Mouse (Mus musculus) pancreas, adult 10 weeks (tissue): ENCODE results near the gene Mapk8ip3. TPM values are rescaled to one million over a fixed set of nuclear protein-coding genes. Genes with fewer than 3 reads are reported as not detected.

ENCODE experiments used
- polyA plus RNA-seq: library from polyadenylated mRNA; stranded (reverse); fragments of 350-450 nt; fragmentation: Illumina TruSeq; extraction: RNeasy Lipid Tissue Mini Kit (QIAGEN cat#74804); gene quantifications from one replicate; pipeline ENCODE4 v1.2.3, GENCODE M21; 2015; ENCODE audit warnings: low read depth, low replicate concordance; ENCODE audit not compliant: insufficient read depth

Gene Mapk8ip3
- 42.5 TPM for polyA plus RNA-seq

DNA sequence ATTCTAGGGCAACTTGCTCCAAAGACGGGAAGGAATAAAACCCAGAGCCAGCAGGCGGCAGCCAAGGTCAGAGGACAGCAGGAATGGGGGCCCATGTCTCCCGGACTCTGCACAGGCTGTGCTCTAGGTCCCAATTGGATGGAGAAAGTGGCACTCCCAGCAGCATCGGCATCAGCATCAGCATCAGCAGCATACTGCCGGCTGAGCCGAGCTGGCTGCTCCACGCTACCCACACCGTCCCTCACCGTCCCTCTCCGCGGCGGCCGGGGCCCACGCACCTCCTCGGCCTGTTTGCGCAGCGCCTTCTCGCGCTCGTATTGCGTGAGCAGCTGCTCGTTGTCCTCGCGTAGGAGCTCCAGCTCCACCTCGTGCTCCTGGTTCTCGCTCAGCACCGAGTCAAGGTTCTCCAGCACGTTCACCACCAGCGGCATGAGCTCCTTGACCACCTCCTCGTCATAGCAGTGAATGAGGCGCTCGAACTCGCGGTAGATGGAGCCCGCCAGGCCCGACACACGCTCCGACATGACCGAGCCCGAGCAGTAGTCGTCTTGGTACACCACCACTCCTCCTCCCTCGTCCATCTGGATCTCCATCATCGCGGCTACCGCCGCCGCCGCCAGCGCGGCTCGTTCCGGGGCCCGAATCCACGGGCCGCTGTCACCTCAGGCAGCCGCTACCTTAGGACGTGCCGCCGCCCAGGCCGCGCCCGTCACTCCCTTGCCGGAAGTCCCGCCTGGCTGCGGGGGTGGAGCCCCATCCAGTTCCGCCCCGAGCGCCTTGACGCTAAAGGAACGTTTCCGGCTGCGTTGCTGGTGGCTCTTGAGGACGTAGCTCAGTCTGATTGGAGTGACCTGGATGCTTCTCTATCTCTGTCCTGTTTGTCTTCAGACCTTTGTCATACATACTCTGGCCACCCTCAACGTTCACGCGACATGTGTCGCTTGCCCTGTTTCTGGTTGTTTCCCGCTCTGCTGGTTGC is at the start of gene Mapk8ip3:
Mapk8ip3 (minus strand) TSS at position 719 of the 979 bp plus-strand sequence.

DNA sequence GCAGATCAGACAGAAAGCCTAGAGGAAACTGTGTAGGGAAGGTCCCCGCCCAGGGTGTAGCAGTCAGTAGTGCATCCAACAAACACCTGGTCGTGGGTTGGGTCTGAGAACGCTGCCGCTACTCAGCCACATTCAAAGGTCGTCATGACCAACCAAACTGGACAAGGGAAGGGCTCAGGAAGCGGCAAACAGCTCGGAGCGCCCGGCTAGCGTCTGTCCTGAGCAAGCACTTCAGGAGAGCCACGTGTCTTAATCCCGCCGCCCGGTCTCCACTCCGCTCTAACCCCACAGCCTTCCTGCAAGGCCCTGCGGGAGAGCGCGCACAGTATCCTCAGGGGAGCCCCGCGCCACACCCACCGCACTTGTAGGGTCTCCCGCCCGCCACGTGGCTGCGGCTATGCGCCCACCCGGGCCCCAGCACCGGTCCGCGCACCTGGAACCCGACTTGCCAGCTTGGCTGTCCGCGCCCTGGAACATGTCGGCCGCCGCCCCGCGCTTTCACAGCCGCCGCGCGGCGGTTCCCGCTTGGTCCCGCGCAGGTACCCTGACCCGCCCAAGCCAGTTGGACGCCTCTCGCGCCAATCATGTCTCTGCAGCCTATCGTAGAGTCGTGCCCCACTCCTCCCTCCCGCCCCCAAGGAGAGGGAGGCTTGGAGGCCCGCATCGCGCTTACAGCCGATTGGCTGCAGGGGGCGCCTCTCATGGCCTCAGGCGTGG is 23.5 kb upstream of the Mapk8ip3 start, which contains the start of gene Jpt2:
Jpt2 (minus strand) TSS at position 555 of the 717 bp plus-strand sequence.

DNA sequence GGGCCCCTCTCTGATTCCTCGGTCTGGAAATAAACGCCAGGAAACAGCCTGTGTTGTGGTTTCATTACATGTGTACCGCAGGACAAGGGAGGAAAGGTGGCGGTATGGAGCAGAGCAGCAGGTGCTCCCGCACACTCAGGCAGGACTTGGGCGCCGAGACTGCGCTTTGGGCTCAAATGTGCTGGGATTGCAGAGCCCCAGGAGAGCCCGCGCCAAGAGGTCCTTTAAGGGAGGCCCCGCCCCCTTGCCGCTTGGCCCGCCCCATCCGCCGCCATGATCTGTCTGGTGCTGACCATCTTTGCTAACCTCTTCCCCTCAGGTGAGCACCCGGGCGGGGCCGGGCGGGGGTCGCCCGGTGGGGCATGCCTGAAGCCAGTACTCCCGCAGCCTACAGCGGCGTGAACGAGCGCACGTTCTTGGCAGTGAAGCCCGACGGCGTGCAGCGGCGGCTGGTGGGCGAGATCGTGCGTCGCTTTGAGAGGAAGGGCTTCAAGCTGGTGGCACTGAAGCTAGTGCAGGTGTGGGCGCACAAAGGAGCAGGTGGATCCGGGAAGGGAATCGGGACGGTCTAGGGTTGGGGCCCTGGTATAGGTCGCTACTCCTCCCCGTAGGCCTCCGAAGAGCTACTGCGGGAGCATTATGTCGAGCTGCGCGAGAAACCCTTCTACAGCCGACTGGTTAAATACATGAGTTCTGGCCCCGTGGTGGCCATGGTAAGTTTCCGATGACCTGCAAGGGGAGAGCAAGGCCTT is 40.4 kb downstream of the Mapk8ip3 start, which contains the start of gene Nme3:
Nme3 (plus strand) TSS at position 260 of the 752 bp plus-strand sequence.

DNA sequence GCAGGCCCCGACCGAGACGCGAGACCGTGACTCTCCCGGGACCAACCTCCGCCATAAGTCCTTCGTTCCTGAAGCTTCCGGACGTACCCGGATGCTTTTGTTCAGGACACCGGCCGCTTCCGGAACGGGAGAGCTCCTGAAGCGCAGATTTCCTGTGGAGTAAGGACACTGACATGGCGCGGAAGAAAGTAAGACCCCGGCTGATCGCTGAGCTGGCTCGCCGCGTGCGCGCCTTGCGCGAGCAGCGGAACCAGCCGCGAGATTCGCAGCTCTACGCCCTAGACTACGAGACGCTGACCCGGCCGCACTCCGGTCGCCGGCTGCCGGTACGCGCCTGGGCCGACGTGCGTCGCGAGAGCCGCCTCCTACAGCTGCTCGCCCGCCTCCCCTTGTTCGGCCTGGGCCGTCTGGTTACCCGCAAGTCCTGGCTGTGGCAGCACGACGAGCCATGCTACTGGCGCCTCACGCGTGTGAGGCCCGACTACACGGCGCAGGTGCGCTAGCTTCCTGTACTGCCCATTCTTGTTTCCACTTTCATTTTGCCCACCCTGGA is 41.7 kb downstream of the Mapk8ip3 start, which contains the start of the genes Eme2 and Mrps34:
Eme2 (minus strand) TSS at position 93 of the 553 bp plus-strand sequence.
Mrps34 (plus strand) TSS at position 122 of the 553 bp plus-strand sequence.

DNA sequence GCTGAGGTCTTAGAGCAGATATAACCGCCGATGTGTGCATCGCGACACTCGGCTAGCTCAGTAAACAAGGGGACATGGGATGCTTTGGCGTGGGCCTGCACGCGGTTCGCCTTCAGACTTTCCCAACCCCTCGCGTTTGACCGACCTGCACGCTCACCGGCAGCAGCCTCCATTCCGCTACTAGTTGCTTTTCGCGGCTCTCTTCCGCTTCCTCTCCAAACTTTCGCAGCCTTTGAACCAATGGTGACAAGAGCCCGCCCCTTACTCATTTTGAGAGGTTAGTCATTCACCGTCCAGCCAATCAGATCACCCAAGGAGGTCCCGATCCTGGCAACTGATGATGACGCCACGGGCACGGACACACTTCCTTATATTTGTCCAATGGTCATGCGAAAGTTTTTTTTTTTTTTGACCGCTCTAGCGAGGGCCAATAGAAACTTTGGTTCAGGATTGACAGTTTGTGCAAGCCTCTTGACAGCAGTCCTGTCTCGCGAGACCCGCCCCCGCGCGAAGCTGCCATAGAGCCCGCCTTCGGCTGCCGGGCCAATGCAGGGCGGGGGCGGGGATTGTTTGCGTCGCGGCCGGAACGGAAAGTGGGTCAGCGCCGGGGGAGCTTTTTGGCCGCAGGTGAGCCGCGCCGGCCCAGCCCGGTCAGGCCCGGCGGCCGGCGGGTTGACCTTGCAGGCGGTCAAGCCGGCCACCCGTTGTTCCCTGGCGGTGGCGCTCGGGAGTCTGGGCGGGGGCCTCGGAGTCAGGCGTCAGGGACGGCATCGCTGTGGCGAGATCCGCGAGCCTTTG is 50.4 kb downstream of the Mapk8ip3 start, which contains the start of the genes Nubp2 and Spsb3:
Nubp2 (minus strand) TSS at position 216 of the 798 bp plus-strand sequence.
Spsb3 (plus strand) TSS at position 510 of the 798 bp plus-strand sequence.

DNA sequence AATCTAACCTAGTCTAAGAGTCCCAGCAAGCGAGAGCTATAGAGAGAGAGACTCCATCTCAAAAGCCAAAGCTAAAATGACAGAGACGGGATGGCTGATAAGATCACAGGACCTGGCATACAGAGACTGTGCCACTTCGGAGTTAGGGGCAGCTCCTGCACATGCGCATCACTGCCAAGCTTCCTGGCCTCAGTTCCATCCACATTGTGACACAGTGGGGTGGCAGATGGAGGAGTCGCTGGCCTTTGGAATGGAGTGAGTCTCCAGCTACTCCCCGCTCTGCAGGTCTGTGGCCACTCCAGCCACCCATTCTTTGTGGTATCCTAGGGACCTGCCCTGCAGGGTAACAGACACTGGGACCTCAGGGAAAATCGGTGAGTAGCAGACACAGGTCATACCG is 71.0 kb downstream of the Mapk8ip3 start, which contains the start of gene Igfals:
Igfals (plus strand) TSS at position 222 of the 400 bp plus-strand sequence.

DNA sequence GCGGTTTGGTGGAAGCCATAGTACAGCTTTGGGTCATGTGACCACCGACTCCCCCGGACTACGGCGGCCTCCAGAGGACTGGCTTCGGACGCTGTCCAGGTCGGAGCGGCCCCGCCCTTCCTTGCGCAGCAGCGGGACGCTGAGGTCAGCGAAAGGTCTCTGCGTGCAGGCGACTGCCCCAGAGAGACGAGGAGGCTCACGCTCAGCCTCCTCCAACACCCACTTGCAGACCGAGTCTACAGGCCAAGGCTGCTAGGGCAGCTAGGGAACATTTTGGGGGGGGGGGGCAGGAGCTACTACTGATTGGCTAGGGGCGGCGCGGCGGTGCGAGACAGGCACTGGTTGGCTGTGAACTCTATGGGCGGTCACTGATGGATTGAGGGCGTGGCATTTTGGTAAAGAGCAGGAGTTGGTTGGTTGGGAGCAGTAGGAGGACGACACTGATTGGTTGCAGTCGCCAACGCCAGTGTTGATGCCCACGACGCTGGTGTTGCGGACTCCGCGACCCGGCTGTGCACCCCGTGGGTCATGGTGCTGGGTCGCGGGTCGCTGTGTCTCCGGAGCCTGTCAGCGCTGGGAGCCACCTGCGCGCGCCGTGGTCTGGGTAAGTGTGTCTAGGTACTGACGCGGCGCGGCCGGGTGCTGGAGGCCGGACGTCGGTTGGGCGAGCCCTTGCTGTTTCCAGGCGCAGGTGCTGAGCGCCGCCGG is 86.6 kb downstream of the Mapk8ip3 start, which contains the start of gene Fahd1:
Fahd1 (minus strand) TSS at position 300 of the 708 bp plus-strand sequence.

Other genes with a start within 250 kb of the Mapk8ip3 start
- 0.44 TPM for gene Syngr3, start 247.0 kb downstream of the Mapk8ip3 start, polyA plus RNA-seq
- gene Gfer, start 240.8 kb downstream of the Mapk8ip3 start, polyA plus RNA-seq = 10.7 TPM
- 1.6 TPM for gene Noxo1, start 240.7 kb downstream of the Mapk8ip3 start, polyA plus RNA-seq
- 6.0 TPM for gene Tbl3, start 229.3 kb downstream of the Mapk8ip3 start, polyA plus RNA-seq
- not detected for gene Rnf151, start 218.9 kb downstream of the Mapk8ip3 start, polyA plus RNA-seq
- gene Rps2, start 218.9 kb downstream of the Mapk8ip3 start, polyA plus RNA-seq = 538 TPM
- gene Ndufb10, start 212.5 kb downstream of the Mapk8ip3 start, polyA plus RNA-seq = 66.2 TPM
- gene Rpl3l, start 209.2 kb downstream of the Mapk8ip3 start, polyA plus RNA-seq = not detected
- gene Msrb1, start 200.3 kb downstream of the Mapk8ip3 start, polyA plus RNA-seq = 68.8 TPM
- 1.0 TPM for gene Hs3st6, start 184.0 kb downstream of the Mapk8ip3 start, polyA plus RNA-seq
- not detected for gene Meiob, start 132.7 kb downstream of the Mapk8ip3 start, polyA plus RNA-seq
- 23.1 TPM for gene Hagh, start 96.8 kb downstream of the Mapk8ip3 start, polyA plus RNA-seq
- 3.8 TPM for gene Fahd1, start 86.6 kb downstream of the Mapk8ip3 start, polyA plus RNA-seq
- gene Igfals, start 71.0 kb downstream of the Mapk8ip3 start, polyA plus RNA-seq = 3.4 TPM
- gene Nubp2, start 50.6 kb downstream of the Mapk8ip3 start, polyA plus RNA-seq = 8.6 TPM
- 7.3 TPM for gene Spsb3, start 50.3 kb downstream of the Mapk8ip3 start, polyA plus RNA-seq
- gene Eme2, start 41.9 kb downstream of the Mapk8ip3 start, polyA plus RNA-seq = 8.7 TPM
- 13.1 TPM for gene Mrps34, start 41.9 kb downstream of the Mapk8ip3 start, polyA plus RNA-seq
- 3.3 TPM for gene Nme3, start 40.5 kb downstream of the Mapk8ip3 start, polyA plus RNA-seq
- gene Jpt2, start 23.7 kb upstream of the Mapk8ip3 start, polyA plus RNA-seq = 9.4 TPM
- gene Cramp1l, start 78.8 kb upstream of the Mapk8ip3 start, polyA plus RNA-seq = 3.4 TPM
- gene Ift140, start 79.1 kb upstream of the Mapk8ip3 start, polyA plus RNA-seq = 2.6 TPM
- 28.7 TPM for gene Tmem204, start 146.6 kb upstream of the Mapk8ip3 start, polyA plus RNA-seq
- gene Telo2, start 179.0 kb upstream of the Mapk8ip3 start, polyA plus RNA-seq = 14.3 TPM
- gene Ptx4, start 183.8 kb upstream of the Mapk8ip3 start, polyA plus RNA-seq = not detected
- 7.1 TPM for gene Clcn7, start 196.4 kb upstream of the Mapk8ip3 start, polyA plus RNA-seq
- not detected for gene Ccdc154, start 225.5 kb upstream of the Mapk8ip3 start, polyA plus RNA-seq
- not detected for gene Gm38655, start 238.5 kb upstream of the Mapk8ip3 start, polyA plus RNA-seq
- 4.7 TPM for gene BC003965, start 247.6 kb upstream of the Mapk8ip3 start, polyA plus RNA-seq